Mouse (Mus musculus) liver, embryonic 12.5 days (tissue): ENCODE measurements around the gene Fam57b. TPM values are rescaled to one million over a fixed set of nuclear protein-coding genes. Genes with fewer than 3 reads are reported as not detected.

ENCODE experiments used
- ATAC-seq: fragments of 200-750 bp; cut with Nextera tagmentation; 2 replicates; pipeline ENCODE4 v1.8.0; 2017; ENCODE audit warnings: moderate number of reproducible peaks, mild to moderate bottlenecking, moderate library complexity
- H3K27ac ChIP-seq: fragments of 300-500 bp; sonication (generic); 2 replicates; pipeline ENCODE4 v1.5.1; 2016; ENCODE audit warnings: mild to moderate bottlenecking
- H3K27me3 ChIP-seq: fragments of 300-500 bp; sonication (generic); replicated peaks from 2 replicates; pipeline ENCODE4 v1.6.1; 2016; ENCODE audit warnings: mild to moderate bottlenecking, moderate library complexity
- H3K36me3 ChIP-seq: fragments of 300-500 bp; sonication (generic); 2 replicates; pipeline ENCODE4 v1.6.1; 2016; ENCODE audit warnings: mild to moderate bottlenecking, moderate library complexity
- H3K4me1 ChIP-seq: fragments of 300-500 bp; sonication (generic); 2 replicates; pipeline ENCODE4 v1.6.1; 2016
- H3K4me2 ChIP-seq: fragments of 300-500 bp; sonication (generic); 2 replicates; pipeline ENCODE4 v1.6.1; 2016; ENCODE audit warnings: mild to moderate bottlenecking, moderate library complexity
- H3K4me3 ChIP-seq: fragments of 300-500 bp; sonication (generic); 2 replicates; pipeline ENCODE4 v1.5.1; 2016; ENCODE audit warnings: mild to moderate bottlenecking, moderate library complexity
- H3K9ac ChIP-seq: fragments of 300-500 bp; sonication (generic); 2 replicates; pipeline ENCODE4 v1.6.1; 2016; ENCODE audit warnings: mild to moderate bottlenecking, moderate library complexity
- H3K9me3 ChIP-seq: fragments of 300-500 bp; sonication (generic); replicated peaks from 2 replicates; pipeline ENCODE4 v1.6.1; 2016; ENCODE audit warnings: mild to moderate bottlenecking, moderate library complexity
- WGBS: fragments of 180-500 bp; shearing (Covaris S2); methylation state at CpG from one replicate; pipeline ENCODE4 v1.1.7; 2016; ENCODE audit not compliant: insufficient replicate concordance; 5-methylcytosine and 5-hydroxymethylcytosine counted together
- polyA plus RNA-seq: library from polyadenylated mRNA; unstranded; fragments of >200 nt; fragmentation: Nextera tagmentation; extraction: Ambion mirVana; gene quantifications from 2 replicates; pipeline ENCODE4 v1.2.1, GENCODE M21; 2016

The Fam57b gene
- polyA plus RNA-seq, 1 experiment from 2014 or later: not detected

DNA sequence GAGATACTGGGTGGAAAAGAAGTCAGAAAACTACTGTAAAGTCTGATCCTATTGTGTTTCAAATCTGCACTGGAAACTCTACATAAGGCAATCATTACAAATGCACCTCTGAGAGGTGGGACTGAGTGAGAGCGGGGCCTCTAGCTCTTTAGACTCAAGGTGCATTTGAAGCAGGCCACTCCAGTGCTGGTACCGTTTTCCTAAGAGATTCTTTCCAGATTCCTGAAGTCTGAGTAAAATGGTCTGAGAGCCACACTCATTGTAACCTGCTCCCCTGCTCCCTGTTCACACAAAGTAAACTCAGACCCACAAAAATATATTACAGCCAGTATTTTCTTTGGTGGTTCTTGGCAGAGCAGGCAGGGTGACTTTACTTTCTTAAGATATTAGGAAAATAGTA lies 70.1 kb downstream of the Fam57b start:
- H3K9ac ChIP-seq: no peak overlapping the region
- H3K4me2 ChIP-seq: no peak overlapping the region
- H3K36me3 ChIP-seq: peaks cover 96% of the 10 kb centered on the region
- peaks cover 22% of the 10 kb centered on the region for H3K4me1 ChIP-seq
- no peaks in the 10 kb centered on the region for H3K9me3 ChIP-seq
- no peaks in the 10 kb centered on the region for H3K27me3 ChIP-seq
- 87% methylated on average over 2 of the region's 2 CpGs for WGBS
- H3K4me3 ChIP-seq: no peak overlapping the region
- H3K27ac ChIP-seq: no peak overlapping the region
- ATAC-seq: no peak

DNA sequence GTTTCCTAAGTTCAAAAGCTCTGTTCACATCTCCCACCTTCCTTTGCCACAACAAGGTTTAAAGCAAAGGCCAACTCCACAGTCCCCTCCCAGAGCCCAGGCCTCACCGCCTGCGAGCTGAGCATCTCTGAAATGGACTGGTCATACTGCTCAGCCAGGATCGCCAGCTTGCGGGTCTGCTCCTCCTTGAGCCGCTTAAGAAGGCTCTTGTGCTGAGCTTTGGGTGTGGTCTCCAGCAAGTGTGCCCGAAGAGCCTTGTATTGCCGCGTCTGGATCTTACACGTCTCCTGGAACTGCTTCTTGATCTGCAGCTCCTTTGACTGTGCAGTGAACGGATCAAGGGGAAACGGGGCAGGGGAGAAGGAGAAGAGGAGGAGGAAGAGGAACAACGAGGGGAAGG lies 70.5 kb downstream of the Fam57b start:
- H3K4me1 ChIP-seq: peaks cover 18% of the 10 kb centered on the region
- H3K27me3 ChIP-seq: no peaks in the 10 kb centered on the region
- no peak overlapping the region for H3K9ac ChIP-seq
- H3K9me3 ChIP-seq: no peaks in the 10 kb centered on the region
- H3K4me2 ChIP-seq: no peak overlapping the region
- H3K4me3 ChIP-seq: no peak overlapping the region
- H3K36me3 ChIP-seq: peaks cover 100% of the 10 kb centered on the region
- 76% methylated on average over 12 of the region's 12 CpGs for WGBS
- ATAC-seq: no peak
- no peak overlapping the region for H3K27ac ChIP-seq

DNA sequence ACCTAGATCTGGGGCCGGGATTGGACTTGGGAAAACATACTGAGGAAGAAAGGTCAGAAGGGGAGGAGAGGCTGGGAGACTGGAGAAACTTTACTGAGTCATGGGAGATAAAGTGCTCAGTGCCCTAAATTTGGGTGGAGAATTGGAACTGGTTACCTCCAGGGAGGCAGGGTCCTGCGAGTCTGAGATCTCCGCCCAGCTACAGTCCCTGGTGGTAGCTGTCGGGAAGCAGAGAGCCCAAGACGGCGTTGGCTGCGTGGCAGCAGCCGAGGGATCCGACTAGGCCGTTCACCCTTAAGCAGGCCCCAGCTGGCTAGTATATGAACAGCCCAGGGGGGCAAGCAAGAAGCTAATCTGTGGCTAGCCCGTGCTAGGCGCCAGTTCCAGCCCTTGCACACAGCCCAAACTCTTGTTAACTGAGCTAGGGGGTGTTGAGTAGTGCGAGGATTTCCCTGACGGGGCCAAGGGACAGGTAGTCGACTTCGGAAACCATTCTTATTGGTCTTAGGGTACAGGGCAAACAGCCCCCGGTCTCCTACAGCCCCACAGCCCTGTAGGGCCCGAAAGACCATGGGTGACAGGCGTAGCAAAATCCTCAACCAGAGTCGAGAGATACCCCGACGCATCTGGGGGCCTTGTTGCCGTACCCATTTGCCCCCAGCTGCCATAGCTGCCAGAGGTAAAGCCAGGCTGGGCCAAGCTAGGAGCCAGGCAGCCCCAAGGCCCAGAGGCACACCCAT lies 72.5 kb downstream of the Fam57b start:
- H3K27ac ChIP-seq: no peak overlapping the region
- no peak overlapping the region for H3K4me3 ChIP-seq
- peaks cover under 1% of the 10 kb centered on the region; the same call in 1 of the 2 replicates for H3K4me1 ChIP-seq
- H3K9ac ChIP-seq: no peak overlapping the region
- H3K27me3 ChIP-seq: no peaks in the 10 kb centered on the region
- no peak for ATAC-seq
- H3K36me3 ChIP-seq: peaks cover 100% of the 10 kb centered on the region
- H3K9me3 ChIP-seq: no peaks in the 10 kb centered on the region
- no peak overlapping the region for H3K4me2 ChIP-seq
- WGBS: 88% methylated on average over 23 of the region's 23 CpGs

DNA sequence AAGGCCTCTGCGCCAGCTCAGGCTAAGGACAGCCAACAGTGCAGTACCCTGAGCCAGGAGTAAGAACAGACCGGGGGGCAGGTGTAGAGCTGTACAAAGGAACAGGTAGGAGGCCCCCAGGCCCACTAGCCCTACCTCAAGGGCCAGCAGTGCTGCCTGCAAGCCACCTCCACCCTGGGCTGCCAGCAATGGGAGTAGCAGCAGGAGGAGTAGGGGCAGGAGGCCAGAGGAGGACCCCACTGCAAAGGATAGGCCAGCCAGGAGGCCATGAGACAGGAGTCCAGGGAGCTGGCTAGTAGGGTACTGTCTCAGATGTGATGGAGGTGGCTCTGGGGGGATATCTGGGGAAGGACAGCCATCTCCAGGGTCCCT lies 73.0 kb downstream of the Fam57b start:
- H3K4me1 ChIP-seq: peaks cover 6% of the 10 kb centered on the region
- ATAC-seq: no peak
- H3K9me3 ChIP-seq: no peaks in the 10 kb centered on the region
- H3K36me3 ChIP-seq: peaks cover 100% of the 10 kb centered on the region
- H3K9ac ChIP-seq: no peak overlapping the region
- H3K27me3 ChIP-seq: no peaks in the 10 kb centered on the region
- H3K4me2 ChIP-seq: no peak overlapping the region
- H3K27ac ChIP-seq: no peak overlapping the region
- no peak overlapping the region for H3K4me3 ChIP-seq
- 96% methylated on average over 2 of the region's 2 CpGs for WGBS

- Histone ChIP-seq H3K4me2 (no peak overlapping the region), H3K9ac (no peak overlapping the region; the same call in 1 of the 2 replicates), H3K36me3 (peaks cover 100% of the 10 kb centered on the region), H3K4me3 (no peak overlapping the region), H3K27ac (0 out of 2 replicates have a peak overlapping the region, but pooled peaks have one; percentile 7), H3K27me3 (no peaks in the 10 kb centered on the region), H3K9me3 (no peaks in the 10 kb centered on the region), H3K4me1 (peaks cover 39% of the 10 kb centered on the region)
- 84% methylated on average over 1 of the region's 1 CpGs for WGBS
- ATAC-seq: no peak
Measured at GRCm38 (mm10) chr7:126877239-126877638, 79.8 kb downstream of the Fam57b start.

Other genes with a start within 250 kb of the Fam57b start
- gene Eif3c, start 231.3 kb upstream of the Fam57b start, polyA plus RNA-seq: 157 and 164 TPM in 2 replicates
- 0.77 and 1.1 TPM in 2 replicates for gene Apobr, start 212.7 kb upstream of the Fam57b start, polyA plus RNA-seq
- gene Cln3, start 211.9 kb upstream of the Fam57b start, polyA plus RNA-seq: 12.5 TPM in 2 replicates
- not detected in 2 replicates for gene Il27, start 202.7 kb upstream of the Fam57b start, polyA plus RNA-seq
- gene Nupr1, start 166.8 kb upstream of the Fam57b start, polyA plus RNA-seq: 3.2 and 3.7 TPM in 2 replicates
- gene Sgf29, start 148.4 kb upstream of the Fam57b start, polyA plus RNA-seq: 36.3 and 42.4 TPM in 2 replicates
- 0.24 and 0.50 TPM in 2 replicates for gene Sult1a1, start 121.2 kb upstream of the Fam57b start, polyA plus RNA-seq
- 134 and 153 TPM in 2 replicates for gene Bola2, start 102.3 kb upstream of the Fam57b start, polyA plus RNA-seq
- gene Slx1b, start 101.9 kb upstream of the Fam57b start, polyA plus RNA-seq: 4.5 and 5.1 TPM in 2 replicates
- gene Coro1a, start 89.9 kb upstream of the Fam57b start, polyA plus RNA-seq: 77.9 and 86.6 TPM in 2 replicates
- gene Mapk3, start 38.1 kb upstream of the Fam57b start, polyA plus RNA-seq: 23.7 and 25.0 TPM in 2 replicates
- gene Gdpd3, start 31.3 kb upstream of the Fam57b start, polyA plus RNA-seq: 0.54 and 0.78 TPM in 2 replicates
- gene Ypel3, start 20.7 kb upstream of the Fam57b start, polyA plus RNA-seq: 77.2 and 78.5 TPM in 2 replicates
- gene Tbx6, start 16.2 kb upstream of the Fam57b start, polyA plus RNA-seq: 0.33 and 0.50 TPM in 2 replicates
- 191 and 205 TPM in 2 replicates for gene Ppp4c, start 5.2 kb upstream of the Fam57b start, polyA plus RNA-seq
- not detected in 2 replicates for gene 4930451I11Rik, start 34.0 kb downstream of the Fam57b start, polyA plus RNA-seq
- 0.15 and 0.24 TPM in 2 replicates for gene Doc2a, start 49.7 kb downstream of the Fam57b start, polyA plus RNA-seq
- gene Hirip3, start 64.3 kb downstream of the Fam57b start, polyA plus RNA-seq: 20.3 and 22.0 TPM in 2 replicates
- 70.5 and 73.0 TPM in 2 replicates for gene Ino80e, start 64.7 kb downstream of the Fam57b start, polyA plus RNA-seq
- 20.1 and 20.6 TPM in 2 replicates for gene Taok2, start 87.0 kb downstream of the Fam57b start, polyA plus RNA-seq
- gene Tmem219, start 125.2 kb downstream of the Fam57b start, polyA plus RNA-seq: 16.7 and 16.9 TPM in 2 replicates
- gene Kctd13, start 131.2 kb downstream of the Fam57b start, polyA plus RNA-seq: 10.3 and 10.7 TPM in 2 replicates
- gene Asphd1, start 151.9 kb downstream of the Fam57b start, polyA plus RNA-seq: not detected in 2 replicates
- 0.06 and 0.39 TPM in 2 replicates for gene Sez6l2, start 152.9 kb downstream of the Fam57b start, polyA plus RNA-seq
- gene Cdipt, start 178.2 kb downstream of the Fam57b start, polyA plus RNA-seq: 59.2 and 63.2 TPM in 2 replicates
- gene Cdiptos, start 178.4 kb downstream of the Fam57b start, polyA plus RNA-seq: 0.29 and 0.44 TPM in 2 replicates
- 8.3 and 8.9 TPM in 2 replicates for gene Mvp, start 217.0 kb downstream of the Fam57b start, polyA plus RNA-seq
- 0.57 TPM in 1 of 2 replicates, not detected in the other for gene Pagr1b, start 218.8 kb downstream of the Fam57b start, polyA plus RNA-seq
- gene Pagr1a, start 219.7 kb downstream of the Fam57b start, polyA plus RNA-seq: 60.5 and 65.1 TPM in 2 replicates
- gene Gm42742, start 223.4 kb downstream of the Fam57b start, polyA plus RNA-seq: 4.1 and 8.9 TPM in 2 replicates
- 0.88 and 2.1 TPM in 2 replicates for gene Prrt2, start 223.5 kb downstream of the Fam57b start, polyA plus RNA-seq
- gene Maz, start 229.4 kb downstream of the Fam57b start, polyA plus RNA-seq: 104 and 107 TPM in 2 replicates
- 126 and 132 TPM in 2 replicates for gene Kif22, start 244.8 kb downstream of the Fam57b start, polyA plus RNA-seq